Comparison of ENCODE assay signal across 9 mouse cellular contexts in the genomic region with DNA sequence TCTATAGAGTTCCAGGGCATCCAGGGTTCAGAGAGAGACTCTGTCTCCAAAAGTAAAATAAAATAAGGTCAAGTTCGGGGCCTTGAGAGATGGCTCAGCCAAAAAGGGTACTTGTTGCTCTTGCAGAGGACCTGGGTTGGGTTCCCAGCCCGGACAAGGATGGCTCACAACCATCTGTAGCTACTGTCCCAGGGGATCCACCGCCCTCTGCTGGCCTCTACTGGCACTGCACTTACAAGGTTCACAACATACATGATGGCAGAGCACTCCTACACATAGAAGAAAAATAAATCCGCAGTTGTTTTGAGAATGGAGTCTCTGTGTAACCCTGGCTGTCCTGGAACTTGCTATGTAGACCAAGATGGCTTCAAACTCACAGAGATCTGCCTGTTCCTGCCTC. TPM values are rescaled to one million over a fixed set of nuclear protein-coding genes. Genes with fewer than 3 reads are reported as not detected.
DNase-seq lines count a peak whose midpoint lies in the region; TF ChIP-seq lines count a peak whose summit lies in the region.
"Had no signal": no experiment of that assay in that cellular context is flagged by ENCODE, and none has a peak within 500 bp of the region (broad histone marks: within the 10 kb centered on the region; RNA-seq: fewer than 3 reads in every experiment).

No protein-coding gene starts in this region.

- H3K27ac ChIP-seq in cerebellum, adult 2 months (ENCODE audit: insufficient read depth, low read length): no peak overlapping the region
- H3K27ac ChIP-seq in embryonic facial prominence, embryonic 10.5 days (replicated peaks): no peak overlapping the region
- H3K27ac ChIP-seq: heart, embryonic 15.5 days had no signal

- WGBS in cerebellum, adult 2 months: 75% methylated on average over 4 of the region's 4 CpGs
- WGBS in embryonic facial prominence, embryonic 10.5 days: 70% methylated on average over 4 of the region's 4 CpGs

- H3K36me3 ChIP-seq in embryonic facial prominence, embryonic 10.5 days (replicated peaks): peaks cover 50% of the 10 kb centered on the region
- H3K36me3 ChIP-seq: heart, embryonic 15.5 days had no signal

- TF ChIP-seq CTCF in cerebellum, adult 2 months (IDR thresholded peaks at IDR 0.05; ENCODE audit: borderline replicate concordance, insufficient read depth, low read depth, low read length): peak; percentile 43; the same call in 1 of the 2 replicates

- no peaks in the 10 kb centered on the region for H3K27me3 ChIP-seq in cerebellum, adult 2 months (ENCODE audit: control insufficient read depth, insufficient read depth, low read length)
- H3K27me3 ChIP-seq in embryonic facial prominence, embryonic 10.5 days (replicated peaks; ENCODE audit: low read depth, poor library complexity, severe bottlenecking): no peaks in the 10 kb centered on the region
- H3K27me3 ChIP-seq: heart, embryonic 15.5 days had no signal

- H3K9me3 ChIP-seq in embryonic facial prominence, embryonic 10.5 days: 0 out of 2 replicates have a peak, but pooled peaks cover 6% of the 10 kb centered on the region
- H3K9me3 ChIP-seq: heart, embryonic 15.5 days had no signal

- no peak overlapping the region for H3K4me3 ChIP-seq in cerebellum, adult 2 months (replicated peaks; ENCODE audit: insufficient read depth, low read depth, low read length)
- H3K4me3 ChIP-seq in embryonic facial prominence, embryonic 10.5 days: no peak overlapping the region
- H3K4me3 ChIP-seq: heart, embryonic 15.5 days had no signal

- no peak for TF ChIP-seq POLR2A in cerebellum, adult 2 months (IDR thresholded peaks at IDR 0.05; ENCODE audit: borderline replicate concordance, insufficient read depth, low read length)

- intact Hi-C loops in left cerebral cortex, postnatal 4 days (cut with DNase I): no loop called here

- H3K4me1 ChIP-seq in cerebellum, adult 2 months (ENCODE audit: control insufficient read depth, insufficient read depth, low read length): no peaks in the 10 kb centered on the region
- H3K4me1 ChIP-seq in embryonic facial prominence, embryonic 10.5 days: peaks cover 11% of the 10 kb centered on the region

- DNase-seq in cerebellum, adult 2 months: no peak
- no peak for DNase-seq in cerebellum, adult 9-11 months
- DNase-seq in left cerebral cortex, postnatal 4 days: peak; percentile 38
- no peak for DNase-seq in left cerebral cortex, adult 9 months (ENCODE audit: low spot score in 2 of 2)
- DNase-seq in embryonic facial prominence, embryonic 10.5 days (ENCODE audit: low spot score): peak; percentile 55
- peak; percentile 53 for DNase-seq in retina, postnatal 1 day
- no peak for DNase-seq in layer of hippocampus, postnatal 36 days
- DNase-seq in gastrocnemius, postnatal 4 days (ENCODE audit: low spot score in 2 of 2): no peak

RNA-seq across cellular contexts. Expression of a gene that starts 2.9 kb away (rescaled TPM):
- polyA plus RNA-seq in cerebellum, adult 2 months (2012; rRNA removed): 30.3 and 32.3 TPM in 2 replicates
- 10 to 100 TPM; 55.6 to 60.1 TPM for total RNA-seq in left cerebral cortex, postnatal 4 days (2021)
- polyA plus RNA-seq in embryonic facial prominence, embryonic 10.5 days (2016; fragmentation: Nextera tagmentation; extraction: Ambion mirVana): 60.3 and 69.6 TPM in 2 replicates
- total RNA-seq in layer of hippocampus, postnatal 36 days (2021): 10 to 100 TPM; 43.2 to 44.3 TPM
- total RNA-seq in gastrocnemius, postnatal 4 days (2021): 10 to 100 TPM; 29.9 to 32.1 TPM

RNA-seq across cellular contexts. Expression of a gene that starts 3.1 kb away (rescaled TPM):
- polyA plus RNA-seq in cerebellum, adult 2 months (2012; rRNA removed): 8.5 and 9.5 TPM in 2 replicates
- 10 to 100 TPM; 13.5 to 17.2 TPM for total RNA-seq in left cerebral cortex, postnatal 4 days (2021)
- 2.0 and 2.3 TPM in 2 replicates for polyA plus RNA-seq in embryonic facial prominence, embryonic 10.5 days (2016; fragmentation: Nextera tagmentation; extraction: Ambion mirVana)
- 10 to 100 TPM in 1 of 2 experiments, 1 to 10 TPM in 1; 9.7 to 16.0 TPM for total RNA-seq in layer of hippocampus, postnatal 36 days (2021)
- total RNA-seq in gastrocnemius, postnatal 4 days (2021): 1 to 10 TPM; 1.7 to 2.1 TPM

RNA-seq across cellular contexts. Expression of a gene that starts 8.8 kb away (rescaled TPM):
- 99.9 and 106 TPM in 2 replicates for polyA plus RNA-seq in cerebellum, adult 2 months (2012; rRNA removed)
- total RNA-seq in left cerebral cortex, postnatal 4 days (2021): 100 to 1,000 TPM; 109 to 110 TPM
- polyA plus RNA-seq in embryonic facial prominence, embryonic 10.5 days (2016; fragmentation: Nextera tagmentation; extraction: Ambion mirVana): 250 and 258 TPM in 2 replicates
- total RNA-seq in layer of hippocampus, postnatal 36 days (2021): 100 to 1,000 TPM; 101 to 108 TPM
- 100 to 1,000 TPM; 110 to 114 TPM for total RNA-seq in gastrocnemius, postnatal 4 days (2021)

RNA-seq across cellular contexts. Expression of a gene that starts 25.9 kb away (rescaled TPM):
- polyA plus RNA-seq in cerebellum, adult 2 months (2012; rRNA removed): 43.8 and 45.0 TPM in 2 replicates
- 10 to 100 TPM; 31.2 to 32.0 TPM for total RNA-seq in left cerebral cortex, postnatal 4 days (2021)
- 22.9 and 23.9 TPM in 2 replicates for polyA plus RNA-seq in embryonic facial prominence, embryonic 10.5 days (2016; fragmentation: Nextera tagmentation; extraction: Ambion mirVana)
- total RNA-seq in layer of hippocampus, postnatal 36 days (2021): 10 to 100 TPM; 48.4 to 50.1 TPM
- total RNA-seq in gastrocnemius, postnatal 4 days (2021): 10 to 100 TPM; 16.6 to 17.4 TPM

RNA-seq across cellular contexts. Expression of a gene that starts 28.8 kb away (rescaled TPM):
- 52.5 and 59.5 TPM in 2 replicates for polyA plus RNA-seq in cerebellum, adult 2 months (2012; rRNA removed)
- 10 to 100 TPM; 62.4 to 62.9 TPM for total RNA-seq in left cerebral cortex, postnatal 4 days (2021)
- 47.7 and 51.6 TPM in 2 replicates for polyA plus RNA-seq in embryonic facial prominence, embryonic 10.5 days (2016; fragmentation: Nextera tagmentation; extraction: Ambion mirVana)
- total RNA-seq in layer of hippocampus, postnatal 36 days (2021): 10 to 100 TPM; 48.6 to 51.6 TPM
- total RNA-seq in gastrocnemius, postnatal 4 days (2021): 10 to 100 TPM; 20.7 to 22.5 TPM

Comparison
In these comparisons a context has a peak if more than half of its experiments do, and no peak if none do; other contexts are left out.
1. DNase-seq: peak in left cerebral cortex, postnatal 4 days (single experiment), embryonic facial prominence, embryonic 10.5 days (single experiment) and retina, postnatal 1 day (single experiment); none in cerebellum, adult 2 months (0 of 2), cerebellum, adult 9-11 months (single experiment), left cerebral cortex, adult 9 months (0 of 2), layer of hippocampus, postnatal 36 days (0 of 2) and gastrocnemius, postnatal 4 days (0 of 2).